Mouse (Mus musculus) embryo, embryonic 10 days (tissue): ENCODE data around the gene Gls.

Experiments used
- DNase-seq: peaks from one replicate; pipeline ENCODE4 v3.0.0-alpha.2; 2015; ENCODE audit warnings: low spot score

The Gls gene

GRCm38 (mm10) chr1:52120191-52120590 lies 112.8 kb downstream of the Gls start:
- no peak for DNase-seq

GRCm38 (mm10) chr1:52119691-52120090 lies 113.3 kb downstream of the Gls start:
- DNase-seq: peak; percentile 17

- peak; percentile 90 for DNase-seq
These were observed 114.0 kb downstream of the Gls start, which contains the start of gene Stat1 for GRCm38 (mm10) chr1:52118860-52119591. Gene Stat1 (plus strand): TSS chr1:52119440.

GRCm38 (mm10) chr1:52117777-52118176 lies 115.3 kb downstream of the Gls start:
- no peak for DNase-seq

GRCm38 (mm10) chr1:52116441-52116840 lies 116.6 kb downstream of the Gls start:
- no peak for DNase-seq

- peak; percentile 96 for DNase-seq
These were observed 119.4 kb downstream of the Gls start for GRCm38 (mm10) chr1:52113666-52114069.
